Mouse (Mus musculus) urinary bladder, postnatal 36 days (tissue): Measurements from ENCODE around the gene Ttc7b.

Source experiments
- DNase-seq, 2 experiments: peaks; one replicate each; pipeline ENCODE4 v3.0.0; 2022; ENCODE audit warnings: low spot score in 2 of 2, mixed read lengths in 1 of 2

Ttc7b gene

GRCm38 (mm10) chr12:100331806-100332205 is 188.8 kb downstream of the Ttc7b start:
- no peak for DNase-seq

GRCm38 (mm10) chr12:100330234-100330633 is 190.4 kb downstream of the Ttc7b start:
- DNase-seq, result no peak

- DNase-seq, result no peak
These were observed 191.6 kb downstream of the Ttc7b start for GRCm38 (mm10) chr12:100328998-100329397.

GRCm38 (mm10) chr12:100328557-100328956 is 192.1 kb downstream of the Ttc7b start:
- DNase-seq, result no peak

- no peak for DNase-seq
These were observed 193.9 kb downstream of the Ttc7b start for GRCm38 (mm10) chr12:100326732-100327131.

GRCm38 (mm10) chr12:100325618-100326017 is 195.0 kb downstream of the Ttc7b start:
- no peak for DNase-seq

- DNase-seq, result no peak
These were observed 195.4 kb downstream of the Ttc7b start for GRCm38 (mm10) chr12:100325212-100325611.

GRCm38 (mm10) chr12:100323641-100324040 is 197.0 kb downstream of the Ttc7b start:
- DNase-seq, result no peak

GRCm38 (mm10) chr12:100322225-100322624 is 198.4 kb downstream of the Ttc7b start:
- no peak for DNase-seq

GRCm38 (mm10) chr12:100321545-100321944 is 199.1 kb downstream of the Ttc7b start:
- DNase-seq, result no peak

- DNase-seq, result no peak
These were observed 200.9 kb downstream of the Ttc7b start for GRCm38 (mm10) chr12:100319746-100320145.

- no peak for DNase-seq
These were observed 202.7 kb downstream of the Ttc7b start for GRCm38 (mm10) chr12:100317936-100318335.

GRCm38 (mm10) chr12:100316094-100316493 is 204.5 kb downstream of the Ttc7b start:
- no peak for DNase-seq

- DNase-seq, result no peak
These were observed 205.3 kb downstream of the Ttc7b start for GRCm38 (mm10) chr12:100315119-100315885.

GRCm38 (mm10) chr12:100313785-100314375 is 206.7 kb downstream of the Ttc7b start:
- DNase-seq, result no peak

GRCm38 (mm10) chr12:100313209-100313608 is 207.4 kb downstream of the Ttc7b start:
- DNase-seq, result no peak

GRCm38 (mm10) chr12:100310471-100311392 is 209.9 kb downstream of the Ttc7b start:
- DNase-seq, result no peak

GRCm38 (mm10) chr12:100309201-100309600 is 211.4 kb downstream of the Ttc7b start:
- no peak for DNase-seq

GRCm38 (mm10) chr12:100307501-100308260 is 212.9 kb downstream of the Ttc7b start:
- no peak for DNase-seq

GRCm38 (mm10) chr12:100306336-100306735 is 214.3 kb downstream of the Ttc7b start:
- DNase-seq, result no peak

- no peak for DNase-seq
These were observed 215.5 kb downstream of the Ttc7b start for GRCm38 (mm10) chr12:100305051-100305673.
